Mouse (Mus musculus) hindbrain, embryonic 16.5 days (tissue): ENCODE measurements around the gene Wdr19. TPM values are rescaled to one million over a fixed set of nuclear protein-coding genes. Genes with fewer than 3 reads are reported as not detected.

ENCODE experiments used
- ATAC-seq: fragments of 200-750 bp; cut with Nextera tagmentation; 2 replicates; pipeline ENCODE4 v1.8.0; 2017; ENCODE audit warnings: moderate TSS enrichment, moderate library complexity
- H3K27ac ChIP-seq: fragments of 300-500 bp; sonication (generic); 2 replicates; pipeline ENCODE4 v1.5.1; 2014; ENCODE audit warnings: low read depth, mild to moderate bottlenecking, control low read depth, low read length, moderate library complexity
- H3K27me3 ChIP-seq: fragments of 300-500 bp; sonication (generic); replicated peaks from 2 replicates; pipeline ENCODE4 v1.6.1; 2014; ENCODE audit warnings: low read length; ENCODE audit not compliant: control insufficient read depth, insufficient read depth
- H3K36me3 ChIP-seq: fragments of 300-500 bp; sonication (generic); 2 replicates; pipeline ENCODE4 v1.6.1; 2014; ENCODE audit warnings: mild to moderate bottlenecking, low read length, moderate library complexity, mixed read lengths; ENCODE audit not compliant: control insufficient read depth, insufficient read depth
- H3K4me1 ChIP-seq: fragments of 300-500 bp; sonication (generic); 2 replicates; pipeline ENCODE4 v1.6.1; 2014; ENCODE audit warnings: low read depth, low read length; ENCODE audit not compliant: control insufficient read depth, insufficient read depth
- H3K4me2 ChIP-seq: fragments of 300-500 bp; sonication (generic); 2 replicates; pipeline ENCODE4 v1.6.1; 2014; ENCODE audit warnings: mild to moderate bottlenecking, low read length, control low read depth, moderate library complexity
- H3K4me3 ChIP-seq: fragments of 300-500 bp; sonication (generic); 2 replicates; pipeline ENCODE4 v1.5.1; 2014; ENCODE audit warnings: mild to moderate bottlenecking, low read length, control low read depth, moderate library complexity
- H3K9ac ChIP-seq: fragments of 300-500 bp; sonication (generic); 2 replicates; pipeline ENCODE4 v1.6.1; 2014; ENCODE audit warnings: low read depth, mild to moderate bottlenecking, control low read depth, low read length, moderate library complexity
- H3K9me3 ChIP-seq: fragments of 300-500 bp; sonication (generic); 2 replicates; pipeline ENCODE4 v1.6.1; 2014; ENCODE audit warnings: mild to moderate bottlenecking, low read length, moderate library complexity; ENCODE audit not compliant: control insufficient read depth
- WGBS: fragments of 180-500 bp; shearing (Covaris S2); extraction: QIAGEN DNeasy Blood & Tissue Kit; methylation state at CpG from one replicate; pipeline ENCODE4 v1.1.7; 2014; 5-methylcytosine and 5-hydroxymethylcytosine counted together
- polyA plus RNA-seq: library from polyadenylated mRNA; unstranded; fragments of >200 nt; fragmentation: Nextera tagmentation; extraction: Ambion mirVana; gene quantifications from 2 replicates; pipeline ENCODE4 v1.2.1, GENCODE M21; 2015

Gene Wdr19
- polyA plus RNA-seq, 1 experiment from 2014 or later = 11.2 TPM

- H3K4me1 ChIP-seq = no peaks in the 10 kb centered on the region
- no peak overlapping the region for H3K4me3 ChIP-seq
- ATAC-seq = no peak
- no peaks in the 10 kb centered on the region for H3K9me3 ChIP-seq
- 94% methylated on average over 5 of the region's 5 CpGs for WGBS
- H3K36me3 ChIP-seq = peaks cover 12% of the 10 kb centered on the region
- H3K4me2 ChIP-seq = no peak overlapping the region
- H3K27ac ChIP-seq = no peak overlapping the region
- no peak overlapping the region for H3K9ac ChIP-seq
- no peaks in the 10 kb centered on the region for H3K27me3 ChIP-seq
Measured at GRCm38 (mm10) chr5:65224056-65224455, 24.6 kb downstream of the Wdr19 start.

GRCm38 (mm10) chr5:65231289-65232003, 31.9 kb downstream of the Wdr19 start:
- Histone ChIP-seq H3K4me3 (no peak overlapping the region), H3K9ac (no peak overlapping the region), H3K27me3 (no peaks in the 10 kb centered on the region), H3K9me3 (no peaks in the 10 kb centered on the region), H3K4me2 (no peak overlapping the region), H3K27ac (no peak overlapping the region), H3K36me3 (peaks cover 12% of the 10 kb centered on the region), H3K4me1 (no peaks in the 10 kb centered on the region)
- 78% methylated on average over 12 of the region's 12 CpGs for WGBS
- ATAC-seq = no peak; the same call in 1 of the 2 replicates

GRCm38 (mm10) chr5:65242740-65243139, 43.2 kb downstream of the Wdr19 start:
- Histone ChIP-seq H3K4me2 (no peak overlapping the region), H3K9ac (no peak overlapping the region), H3K27ac (no peak overlapping the region), H3K4me3 (no peak overlapping the region), H3K27me3 (no peaks in the 10 kb centered on the region), H3K9me3 (no peaks in the 10 kb centered on the region), H3K36me3 (peaks cover 8% of the 10 kb centered on the region), H3K4me1 (no peaks in the 10 kb centered on the region)
- ATAC-seq = peak; percentile 45; the same call in 1 of the 2 replicates
- 55% methylated on average over 5 of the region's 5 CpGs for WGBS

- Histone ChIP-seq H3K4me2 (no peak overlapping the region), H3K27ac (no peak overlapping the region), H3K27me3 (no peaks in the 10 kb centered on the region), H3K9ac (no peak overlapping the region), H3K36me3 (peaks cover 7% of the 10 kb centered on the region), H3K9me3 (no peaks in the 10 kb centered on the region), H3K4me1 (no peaks in the 10 kb centered on the region), H3K4me3 (no peak overlapping the region)
- 84% methylated on average over 3 of the region's 3 CpGs for WGBS
- no peak for ATAC-seq
Measured at GRCm38 (mm10) chr5:65247296-65247695, 47.8 kb downstream of the Wdr19 start.

GRCm38 (mm10) chr5:65250185-65250855, 50.8 kb downstream of the Wdr19 start:
- no peak for ATAC-seq
- no peaks in the 10 kb centered on the region for H3K27me3 ChIP-seq
- H3K27ac ChIP-seq = no peak overlapping the region
- 69% methylated on average over 7 of the region's 7 CpGs for WGBS
- H3K4me2 ChIP-seq = no peak overlapping the region
- peaks cover 7% of the 10 kb centered on the region for H3K36me3 ChIP-seq
- no peaks in the 10 kb centered on the region for H3K9me3 ChIP-seq
- no peaks in the 10 kb centered on the region for H3K4me1 ChIP-seq
- H3K9ac ChIP-seq = no peak overlapping the region
- H3K4me3 ChIP-seq = no peak overlapping the region

- H3K36me3 ChIP-seq = peaks cover 6% of the 10 kb centered on the region
- no peak overlapping the region for H3K4me2 ChIP-seq
- H3K9me3 ChIP-seq = no peaks in the 10 kb centered on the region
- 87% methylated on average over 14 of the region's 14 CpGs for WGBS
- ATAC-seq = no peak
- no peak overlapping the region for H3K9ac ChIP-seq
- no peaks in the 10 kb centered on the region for H3K4me1 ChIP-seq
- H3K27ac ChIP-seq = no peak overlapping the region
- H3K4me3 ChIP-seq = no peak overlapping the region
- H3K27me3 ChIP-seq = no peaks in the 10 kb centered on the region
Measured at GRCm38 (mm10) chr5:65257910-65258505, 58.5 kb downstream of the Wdr19 start.

GRCm38 (mm10) chr5:65273966-65274365, 74.5 kb downstream of the Wdr19 start:
- H3K27me3 ChIP-seq = no peaks in the 10 kb centered on the region
- peaks cover 14% of the 10 kb centered on the region for H3K36me3 ChIP-seq
- WGBS = 74% methylated on average over 3 of the region's 3 CpGs
- no peak overlapping the region for H3K27ac ChIP-seq
- H3K4me3 ChIP-seq = no peak overlapping the region
- no peaks in the 10 kb centered on the region for H3K9me3 ChIP-seq
- H3K4me1 ChIP-seq = no peaks in the 10 kb centered on the region
- ATAC-seq = no peak
- no peak overlapping the region for H3K4me2 ChIP-seq
- no peak overlapping the region for H3K9ac ChIP-seq

- 70% methylated on average over 6 of the region's 6 CpGs for WGBS
- peak; percentile 92 for ATAC-seq
- Histone ChIP-seq H3K27ac (0 out of 2 replicates have a peak overlapping the region, but pooled peaks have one; percentile 40), H3K4me1 (no peaks in the 10 kb centered on the region), H3K4me3 (no peak overlapping the region), H3K4me2 (no peak overlapping the region), H3K36me3 (peaks cover 7% of the 10 kb centered on the region), H3K9ac (no peak overlapping the region), H3K27me3 (no peaks in the 10 kb centered on the region), H3K9me3 (no peaks in the 10 kb centered on the region)
Measured at GRCm38 (mm10) chr5:65279133-65279651, 79.7 kb downstream of the Wdr19 start.

- Histone ChIP-seq H3K4me1 (no peaks in the 10 kb centered on the region), H3K27me3 (no peaks in the 10 kb centered on the region), H3K9ac (no peak overlapping the region), H3K4me3 (no peak overlapping the region), H3K36me3 (peaks cover 13% of the 10 kb centered on the region), H3K4me2 (no peak overlapping the region), H3K9me3 (no peaks in the 10 kb centered on the region), H3K27ac (no peak overlapping the region)
- ATAC-seq = no peak; the same call in 1 of the 2 replicates
- 89% methylated on average over 3 of the region's 3 CpGs for WGBS
Measured at GRCm38 (mm10) chr5:65281216-65281615, 81.7 kb downstream of the Wdr19 start.
